Mouse (Mus musculus) forebrain, embryonic 13.5 days (tissue): ENCODE measurements around the gene Sox21. TPM values are rescaled to one million over a fixed set of nuclear protein-coding genes. Genes with fewer than 3 reads are reported as not detected.

Source experiments
- ATAC-seq: fragments of 200-750 bp; cut with Nextera tagmentation; 2 replicates; pipeline ENCODE4 v1.8.0; 2017
- H3K27ac ChIP-seq: fragments of 300-500 bp; sonication (generic); 2 replicates; pipeline ENCODE4 v1.5.1; 2015; ENCODE audit warnings: inconsistent platforms, mild to moderate bottlenecking, moderate library complexity
- H3K27me3 ChIP-seq: fragments of 300-500 bp; sonication (generic); 2 replicates; pipeline ENCODE4 v1.6.1; 2015; ENCODE audit warnings: mild to moderate bottlenecking, inconsistent platforms
- H3K36me3 ChIP-seq: fragments of 300-500 bp; sonication (generic); 2 replicates; pipeline ENCODE4 v1.6.1; 2015; ENCODE audit warnings: mild to moderate bottlenecking, inconsistent platforms; ENCODE audit not compliant: poor library complexity, severe bottlenecking
- H3K4me1 ChIP-seq: fragments of 300-500 bp; sonication (generic); 2 replicates; pipeline ENCODE4 v1.6.1; 2015; ENCODE audit warnings: inconsistent platforms
- H3K4me2 ChIP-seq: fragments of 300-500 bp; sonication (generic); 2 replicates; pipeline ENCODE4 v1.6.1; 2015; ENCODE audit warnings: inconsistent platforms, mild to moderate bottlenecking, moderate library complexity
- H3K4me3 ChIP-seq: fragments of 300-500 bp; sonication (generic); 2 replicates; pipeline ENCODE4 v1.5.1; 2015; ENCODE audit warnings: mild to moderate bottlenecking, inconsistent platforms
- H3K9ac ChIP-seq: fragments of 300-500 bp; sonication (generic); 2 replicates; pipeline ENCODE4 v1.6.1; 2015; ENCODE audit warnings: mild to moderate bottlenecking, inconsistent platforms
- H3K9me3 ChIP-seq: fragments of 300-500 bp; sonication (generic); replicated peaks from 2 replicates; pipeline ENCODE4 v1.6.1; 2016; ENCODE audit warnings: inconsistent platforms
- WGBS: fragments of 180-500 bp; shearing (Covaris S2); methylation state at CpG from one replicate; pipeline ENCODE4 v1.1.7; 2015; 5-methylcytosine and 5-hydroxymethylcytosine counted together
- polyA plus RNA-seq: library from polyadenylated mRNA; unstranded; fragments of >200 nt; fragmentation: Nextera tagmentation; extraction: Ambion mirVana; gene quantifications from 2 replicates; pipeline ENCODE4 v1.2.1, GENCODE M21; 2015

Gene Sox21
- polyA plus RNA-seq, 1 experiment from 2014 or later: 11.5 TPM

DNA sequence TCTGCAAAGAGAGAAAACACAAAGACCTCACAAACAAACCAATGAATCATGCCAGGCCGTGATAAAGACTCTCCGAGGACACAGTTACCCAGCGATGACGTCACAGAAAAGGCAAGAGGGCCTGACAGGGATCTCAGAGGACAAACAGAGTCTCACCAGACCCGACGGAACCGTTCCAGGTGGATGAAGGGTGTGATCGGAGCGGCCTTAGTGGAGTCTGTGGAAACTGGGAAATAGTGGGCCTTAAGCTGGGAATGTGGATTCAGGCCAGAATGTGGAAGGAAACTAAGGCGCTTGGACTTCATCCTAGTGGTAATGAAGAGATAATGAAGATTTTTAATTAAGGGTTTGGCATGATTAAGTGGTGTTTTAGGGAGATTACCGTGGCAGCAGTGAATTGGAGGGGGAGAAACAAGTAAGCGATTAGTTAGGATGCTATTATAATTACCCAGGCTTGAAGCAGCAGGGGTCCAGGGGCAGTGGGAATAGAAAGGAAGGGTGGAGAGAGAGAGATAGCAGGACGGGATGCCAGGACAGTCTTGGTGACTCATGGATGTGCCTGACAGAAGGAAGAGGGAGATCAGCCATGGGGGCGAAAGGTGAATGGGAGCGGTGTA, 24.5 kb downstream of the Sox21 start:
- no peaks in the 10 kb centered on the region for H3K36me3 ChIP-seq
- peaks cover 3% of the 10 kb centered on the region for H3K9me3 ChIP-seq
- H3K4me3 ChIP-seq: no peak overlapping the region
- WGBS: 47% methylated on average over 15 of the region's 15 CpGs
- H3K27me3 ChIP-seq: peaks cover 52% of the 10 kb centered on the region
- H3K27ac ChIP-seq: no peak overlapping the region
- H3K4me1 ChIP-seq: peaks cover 8% of the 10 kb centered on the region; the same call in 1 of the 2 replicates
- H3K4me2 ChIP-seq: no peak overlapping the region
- no peak overlapping the region for H3K9ac ChIP-seq
- peak; percentile 69; the same call in 1 of the 2 replicates for ATAC-seq

DNA sequence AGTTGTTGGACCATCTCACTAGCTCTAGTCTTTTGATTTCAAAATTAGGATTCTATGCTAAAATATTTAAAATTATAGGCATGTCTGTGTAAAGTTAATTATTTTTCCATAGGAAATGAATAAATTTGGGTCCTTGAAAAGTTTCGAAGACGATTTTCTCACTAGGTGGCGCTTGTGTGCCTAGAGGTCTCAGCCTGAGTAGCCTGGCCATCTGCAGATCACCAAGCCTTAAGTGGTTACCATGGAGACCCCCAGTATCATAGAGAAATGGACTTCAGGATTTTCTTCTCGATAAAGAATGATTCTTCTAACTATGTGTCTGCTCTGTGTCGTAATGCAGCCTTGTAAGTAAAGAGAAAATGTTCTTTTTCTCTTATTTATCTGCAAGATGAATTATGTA, 27.2 kb downstream of the Sox21 start:
- no peak overlapping the region for H3K4me3 ChIP-seq
- H3K4me1 ChIP-seq: peaks cover 8% of the 10 kb centered on the region; the same call in 1 of the 2 replicates
- no peak overlapping the region for H3K9ac ChIP-seq
- no peak overlapping the region for H3K27ac ChIP-seq
- WGBS: 5% methylated on average over 5 of the region's 5 CpGs
- H3K27me3 ChIP-seq: peaks cover 27% of the 10 kb centered on the region
- peak; percentile 54; the same call in 1 of the 2 replicates for ATAC-seq
- no peaks in the 10 kb centered on the region for H3K36me3 ChIP-seq
- no peak overlapping the region for H3K4me2 ChIP-seq
- H3K9me3 ChIP-seq: peaks cover 3% of the 10 kb centered on the region

DNA sequence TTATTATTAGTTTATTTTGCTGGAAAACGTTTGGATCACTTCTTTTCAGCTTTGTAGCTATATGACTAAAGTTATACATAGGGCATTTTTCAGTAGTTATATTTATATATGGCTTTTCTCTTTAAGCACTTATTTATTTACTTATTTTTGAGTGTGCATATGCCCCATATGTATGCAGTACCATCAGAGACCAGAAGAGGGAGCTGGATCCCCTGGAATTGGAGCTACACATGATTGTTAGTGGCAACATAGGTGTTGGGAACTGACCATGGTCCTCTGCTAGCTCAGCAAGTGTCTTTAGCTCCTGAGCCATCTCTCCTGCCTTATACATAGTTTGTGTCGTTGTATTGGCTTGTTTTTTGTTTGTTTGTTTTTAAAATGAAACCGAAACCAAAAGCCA, 29.5 kb downstream of the Sox21 start:
- Histone ChIP-seq H3K4me3 (no peak overlapping the region), H3K27me3 (peaks cover 12% of the 10 kb centered on the region), H3K27ac (no peak overlapping the region), H3K4me1 (peaks cover 3% of the 10 kb centered on the region; the same call in 1 of the 2 replicates), H3K36me3 (no peaks in the 10 kb centered on the region), H3K4me2 (no peak overlapping the region), H3K9me3 (peaks cover 6% of the 10 kb centered on the region), H3K9ac (no peak overlapping the region)
- ATAC-seq: no peak
- WGBS: 90% methylated on average over 3 of the region's 3 CpGs

DNA sequence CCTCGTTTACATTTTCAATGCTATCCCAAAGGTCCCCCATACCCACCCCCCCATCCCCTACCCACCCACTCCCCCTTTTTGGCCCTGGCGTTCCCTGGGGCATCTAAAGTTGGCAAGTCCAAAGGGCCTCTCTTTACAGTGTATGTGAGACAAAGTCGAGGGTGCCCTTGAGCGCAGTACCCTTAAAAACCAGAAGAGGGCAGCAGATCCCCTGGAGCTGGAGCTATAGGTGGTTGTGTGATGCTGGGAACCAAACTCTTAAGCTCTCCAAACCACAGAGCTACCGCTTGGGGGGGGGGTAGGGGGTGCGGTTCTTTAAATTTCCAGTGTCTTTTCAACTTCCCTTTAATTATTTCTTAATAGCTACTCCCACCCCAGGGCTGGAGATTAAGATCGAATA, 33.8 kb downstream of the Sox21 start:
- no peaks in the 10 kb centered on the region for H3K36me3 ChIP-seq
- H3K27ac ChIP-seq: no peak overlapping the region
- no peak overlapping the region for H3K4me2 ChIP-seq
- H3K4me3 ChIP-seq: no peak overlapping the region
- ATAC-seq: no peak
- no peaks in the 10 kb centered on the region for H3K4me1 ChIP-seq
- 84% methylated on average over 7 of the region's 7 CpGs for WGBS
- H3K9me3 ChIP-seq: peaks cover 6% of the 10 kb centered on the region
- no peak overlapping the region for H3K9ac ChIP-seq
- 0 out of 2 replicates have a peak, but pooled peaks cover 5% of the 10 kb centered on the region for H3K27me3 ChIP-seq

DNA sequence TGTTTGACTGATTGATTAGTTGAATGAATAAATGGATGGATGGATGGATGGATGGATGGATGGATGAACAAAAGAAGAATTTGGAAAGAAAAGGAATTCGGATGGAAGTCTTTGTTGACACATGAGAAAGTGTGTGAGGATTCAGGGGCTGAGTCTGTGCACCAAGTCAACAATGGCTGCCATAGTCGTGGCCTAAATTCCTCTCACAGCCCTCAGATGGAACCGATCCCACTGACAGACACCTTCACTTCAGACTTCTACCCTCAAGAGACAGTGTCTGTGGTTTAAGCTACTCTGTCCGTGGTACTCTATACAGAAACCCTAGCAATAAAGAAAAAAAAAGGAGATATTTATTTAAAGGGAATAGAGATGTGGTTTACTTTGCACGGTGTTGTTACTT, 34.8 kb downstream of the Sox21 start:
- WGBS: 90% methylated on average over 5 of the region's 5 CpGs
- Histone ChIP-seq H3K9ac (no peak overlapping the region), H3K27me3 (peaks cover 11% of the 10 kb centered on the region; the same call in 1 of the 2 replicates), H3K4me1 (no peaks in the 10 kb centered on the region), H3K27ac (no peak overlapping the region), H3K4me2 (no peak overlapping the region), H3K9me3 (0 out of 2 replicates have a peak, but pooled peaks cover 3% of the 10 kb centered on the region), H3K36me3 (no peaks in the 10 kb centered on the region), H3K4me3 (no peak overlapping the region)
- ATAC-seq: no peak

DNA sequence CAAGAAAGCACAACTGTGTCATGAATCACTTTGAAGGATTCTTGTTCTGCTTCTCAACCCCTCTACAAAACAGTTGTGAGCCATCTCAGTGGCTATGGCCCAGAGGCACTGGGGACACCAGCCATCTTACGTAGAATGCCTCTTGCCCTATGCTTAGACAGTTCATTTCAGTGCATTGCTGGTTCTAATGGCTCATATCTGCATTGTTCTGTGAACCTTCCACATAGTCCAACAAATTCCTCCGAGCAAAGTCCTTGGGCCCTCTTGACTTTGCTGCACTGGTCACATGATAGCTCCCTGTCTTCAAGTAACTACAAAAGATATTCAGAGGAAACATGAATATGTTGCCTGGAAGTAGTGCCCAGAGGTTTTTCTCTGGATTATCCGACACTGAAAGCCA, 36.1 kb downstream of the Sox21 start:
- no peak overlapping the region for H3K4me2 ChIP-seq
- ATAC-seq: no peak
- no peak overlapping the region for H3K9ac ChIP-seq
- no peak overlapping the region for H3K4me3 ChIP-seq
- no peaks in the 10 kb centered on the region for H3K4me1 ChIP-seq
- H3K27me3 ChIP-seq: peaks cover 22% of the 10 kb centered on the region
- H3K27ac ChIP-seq: no peak overlapping the region
- WGBS: 88% methylated on average over 3 of the region's 3 CpGs
- no peaks in the 10 kb centered on the region for H3K36me3 ChIP-seq
- H3K9me3 ChIP-seq: 0 out of 2 replicates have a peak, but pooled peaks cover 3% of the 10 kb centered on the region

DNA sequence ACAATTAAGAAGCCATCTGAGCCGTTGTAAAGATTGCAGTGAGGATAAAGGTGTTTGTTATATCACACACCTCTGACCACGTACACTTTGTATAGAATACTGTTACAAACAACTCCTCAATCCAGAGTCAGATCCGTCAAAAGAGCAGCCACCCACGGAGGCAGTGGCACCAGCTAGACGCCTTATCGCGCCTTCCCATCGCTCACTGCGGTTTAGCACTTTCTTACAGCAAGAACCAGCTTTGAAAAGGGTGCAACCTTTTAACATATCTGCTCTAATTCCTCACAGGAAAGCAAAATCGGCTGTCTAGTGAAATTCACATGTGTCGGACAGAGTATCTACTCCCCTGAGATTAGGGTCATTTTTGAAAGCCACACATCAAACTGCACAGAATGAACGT, 39.8 kb downstream of the Sox21 start:
- ATAC-seq: no peak
- WGBS: 68% methylated on average over 12 of the region's 12 CpGs
- H3K4me1 ChIP-seq: peaks cover 8% of the 10 kb centered on the region
- no peaks in the 10 kb centered on the region for H3K36me3 ChIP-seq
- no peak overlapping the region for H3K4me2 ChIP-seq
- H3K27ac ChIP-seq: no peak overlapping the region
- no peak overlapping the region for H3K9ac ChIP-seq
- H3K27me3 ChIP-seq: peaks cover 42% of the 10 kb centered on the region
- no peak overlapping the region for H3K4me3 ChIP-seq
- H3K9me3 ChIP-seq: no peaks in the 10 kb centered on the region

DNA sequence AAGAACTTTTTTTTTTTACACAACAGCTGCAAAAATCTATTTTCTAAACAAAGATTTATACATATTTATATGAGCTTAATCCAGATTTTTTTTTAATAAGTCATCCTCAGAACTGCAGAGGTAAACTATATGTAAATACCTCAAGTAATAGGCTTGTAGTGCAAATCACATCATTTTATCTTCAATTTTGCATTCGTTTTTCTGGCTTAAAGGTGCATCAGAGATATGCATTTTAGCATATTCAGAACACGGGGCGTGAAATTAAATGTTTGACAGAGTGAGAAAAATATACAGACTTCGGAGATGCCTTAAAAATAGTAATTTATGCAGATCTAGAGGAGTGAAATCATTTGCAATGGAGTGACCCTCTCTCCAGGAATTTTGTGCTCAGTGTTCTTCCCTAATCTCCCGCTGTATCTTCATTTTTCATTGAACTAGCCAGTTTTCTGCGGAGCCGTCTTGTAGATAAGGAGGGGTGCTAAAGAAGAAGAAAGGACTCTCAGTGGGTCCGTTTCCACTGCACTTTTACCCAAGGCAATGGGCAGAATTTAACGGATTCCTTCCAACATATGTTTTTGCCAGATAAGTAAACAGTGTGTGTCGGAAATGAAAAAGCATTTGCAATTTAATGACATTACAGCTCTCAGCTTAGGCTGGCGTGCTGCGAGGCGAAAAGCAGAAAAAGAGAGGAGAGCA, 42.5 kb downstream of the Sox21 start:
- Histone ChIP-seq H3K9me3 (no peaks in the 10 kb centered on the region), H3K4me3 (no peak overlapping the region), H3K27me3 (peaks cover 40% of the 10 kb centered on the region), H3K9ac (no peak overlapping the region), H3K4me2 (0 out of 2 replicates have a peak overlapping the region, but pooled peaks have one; percentile 18), H3K36me3 (no peaks in the 10 kb centered on the region), H3K4me1 (peaks cover 8% of the 10 kb centered on the region), H3K27ac (no peak overlapping the region)
- 51% methylated on average over 13 of the region's 13 CpGs for WGBS
- ATAC-seq: no peak

DNA sequence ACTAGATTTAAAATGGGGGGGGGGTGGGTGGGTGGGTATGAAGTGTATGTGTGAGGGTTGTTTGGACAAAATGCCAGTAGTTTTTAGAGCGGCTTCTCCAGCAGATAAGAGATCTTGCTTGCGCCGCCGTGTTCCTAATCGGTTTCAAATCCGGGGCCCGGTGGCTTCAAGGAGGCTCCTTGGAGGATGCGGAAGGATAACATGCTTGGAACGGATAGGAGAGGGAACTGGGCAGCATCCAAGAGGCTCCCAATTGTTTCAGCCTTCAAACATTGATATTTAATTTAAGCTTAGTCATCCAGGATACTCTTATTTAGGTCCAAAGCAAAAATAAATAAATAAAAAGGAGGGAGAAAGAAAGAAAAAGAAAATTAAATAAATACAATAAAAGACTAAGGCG, 43.2 kb downstream of the Sox21 start:
- no peak overlapping the region for H3K27ac ChIP-seq
- H3K36me3 ChIP-seq: no peaks in the 10 kb centered on the region
- no peak overlapping the region for H3K9ac ChIP-seq
- 11% methylated on average over 10 of the region's 10 CpGs for WGBS
- peaks cover 38% of the 10 kb centered on the region for H3K27me3 ChIP-seq
- H3K4me3 ChIP-seq: no peak overlapping the region
- ATAC-seq: no peak
- H3K4me2 ChIP-seq: peak overlapping the region; percentile 26
- peaks cover 8% of the 10 kb centered on the region for H3K4me1 ChIP-seq
- H3K9me3 ChIP-seq: no peaks in the 10 kb centered on the region

DNA sequence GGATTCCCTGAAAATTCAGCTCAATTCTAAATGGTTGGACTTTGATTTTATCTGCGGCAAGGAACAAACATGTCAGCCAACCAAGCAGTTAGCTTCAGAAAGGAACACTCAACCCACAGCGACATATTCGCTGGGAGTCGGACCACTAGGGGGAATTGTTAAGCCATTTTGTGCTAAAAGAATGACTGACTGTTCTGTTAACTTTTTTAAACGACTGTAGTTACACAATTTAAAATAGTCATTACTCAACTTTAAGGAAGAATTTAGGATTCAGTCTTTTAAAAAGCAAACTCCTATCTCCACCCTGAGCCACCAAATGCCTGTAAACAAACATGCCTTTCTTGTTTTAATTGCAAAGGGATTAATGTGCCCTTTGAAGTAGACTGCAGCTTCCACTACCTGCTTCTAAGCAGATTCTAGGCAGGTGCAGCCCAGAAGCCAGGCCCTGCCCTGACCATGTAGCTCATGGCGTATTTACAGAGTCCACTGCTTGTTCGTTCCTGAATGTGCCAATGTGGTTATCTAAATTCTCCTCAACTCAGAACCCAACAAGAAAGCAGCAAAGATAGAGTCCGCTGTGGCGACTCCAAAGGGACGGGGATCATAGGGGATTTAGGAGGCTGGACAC, 43.7 kb downstream of the Sox21 start:
- no peak overlapping the region for H3K4me3 ChIP-seq
- H3K9me3 ChIP-seq: no peaks in the 10 kb centered on the region
- no peak overlapping the region for H3K9ac ChIP-seq
- H3K27ac ChIP-seq: no peak overlapping the region
- H3K36me3 ChIP-seq: no peaks in the 10 kb centered on the region
- H3K4me2 ChIP-seq: peak overlapping the region; percentile 26
- 19% methylated on average over 10 of the region's 10 CpGs for WGBS
- peaks cover 8% of the 10 kb centered on the region for H3K4me1 ChIP-seq
- peaks cover 38% of the 10 kb centered on the region for H3K27me3 ChIP-seq
- no peak for ATAC-seq

DNA sequence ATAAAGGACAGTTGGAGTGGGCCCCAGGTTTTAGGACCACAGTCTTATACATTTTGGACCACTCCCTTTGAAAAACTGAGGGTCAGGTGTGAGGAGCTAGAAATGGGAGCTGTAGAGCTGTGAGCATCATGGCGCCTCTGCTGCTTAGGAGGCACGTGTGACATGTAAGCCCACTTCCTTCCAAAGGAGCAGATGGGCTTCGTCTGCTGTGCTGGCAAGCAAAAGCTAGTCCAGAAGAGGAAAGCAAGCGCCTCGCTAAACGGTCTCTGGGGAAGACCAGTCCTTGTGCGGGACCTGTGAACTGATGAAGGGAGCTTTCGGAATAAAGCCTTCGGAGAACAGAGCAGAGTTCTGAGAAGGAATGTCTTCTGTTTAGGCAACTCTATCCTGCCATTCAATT, 45.4 kb downstream of the Sox21 start:
- H3K9ac ChIP-seq: no peak overlapping the region
- no peaks in the 10 kb centered on the region for H3K9me3 ChIP-seq
- H3K4me2 ChIP-seq: no peak overlapping the region
- no peaks in the 10 kb centered on the region for H3K36me3 ChIP-seq
- 81% methylated on average over 9 of the region's 9 CpGs for WGBS
- no peak overlapping the region for H3K27ac ChIP-seq
- no peak for ATAC-seq
- no peak overlapping the region for H3K4me3 ChIP-seq
- H3K4me1 ChIP-seq: peaks cover 8% of the 10 kb centered on the region
- peaks cover 28% of the 10 kb centered on the region for H3K27me3 ChIP-seq
